Mouse (Mus musculus): ENCODE measurements around the gene Vpreb1. TPM values are rescaled to one million over a fixed set of nuclear protein-coding genes. Genes with fewer than 3 reads are reported as not detected.

Gene Vpreb1
- 1.5 and 1.8 TPM in 2 replicates for polyA plus RNA-seq (2012; rRNA removed)
- 2.6 and 3.6 TPM in 2 replicates for polyA plus RNA-seq (2014; fragmentation: Nextera tagmentation; extraction: Ambion mirVana)

GRCm38 (mm10) chr16:16870617-16871331, at the start of gene Vpreb1, which contains the start of gene Top3b:
TSS of gene Vpreb1 (minus strand) at chr16:16870843.
TSS of gene Top3b (plus strand) at chr16:16870736.
- Histone ChIP-seq H3K4me2 (ENCODE audit: low read depth) (peak within 1 kb of the TSS; percentile 67), H3K9ac (replicated peaks) (peak within 1 kb of the TSS; percentile 95)

GRCm38 (mm10) chr16:16918441-16919117, 47.9 kb upstream of the Vpreb1 start:
- ATAC-seq (ENCODE audit: insufficient read depth) (no peak), DNase-seq (ENCODE audit: low read depth in 3 of 3, low spot score in 3 of 3) (no peak)
- Histone ChIP-seq H3K27ac (no peak overlapping the region), H3K36me3 (replicated peaks; ENCODE audit: control insufficient read depth, insufficient read depth, low read depth) (no peaks in the 10 kb centered on the region; the same call in 1 of the 2 replicates), H3K9ac (replicated peaks) (no peak overlapping the region), H3K4me3 (ENCODE audit: insufficient read depth in 1 of 2, low read depth in 2 of 2, low read length in 2 of 2) (no peak overlapping the region), H3K9me3 (ENCODE audit: control insufficient read depth, low read length) (no peaks in the 10 kb centered on the region), H3K27me3 (ENCODE audit: control insufficient read depth, insufficient read depth, low read length) (no peaks in the 10 kb centered on the region), H3K4me2 (ENCODE audit: low read depth) (no peak overlapping the region), H3K4me1 (replicated peaks; ENCODE audit: control insufficient read depth in 2 of 2, insufficient read depth in 2 of 2, low read length in 1 of 2) (no peaks in the 10 kb centered on the region)
- TF ChIP-seq CTCF (IDR thresholded peaks at IDR 0.05; ENCODE audit: low read depth), result no peak
- no peak for TF ChIP-seq EP300 (IDR thresholded peaks at IDR 0.05; ENCODE audit: low read depth)
- 79% methylated on average over 7 of the region's 7 CpGs for WGBS (ENCODE audit: insufficient replicate concordance)

More at GRCm38 (mm10) chr16:16870617-16871331, at the start of gene Vpreb1, which contains the start of gene Top3b:
- H3K9me3 ChIP-seq (ENCODE audit: control insufficient read depth, low read length), result no peaks in the 10 kb centered on the region
- peak within 1 kb of the TSS; percentile 69 to 97 for H3K4me3 ChIP-seq (ENCODE audit: insufficient read depth in 1 of 2, low read depth in 2 of 2, low read length in 2 of 2)
- H3K4me1 ChIP-seq (replicated peaks; ENCODE audit: control insufficient read depth in 2 of 2, insufficient read depth in 2 of 2, low read length in 1 of 2), result peaks cover 0 to 5% of the 10 kb centered on the region in 2 experiments; a peak in 2 of 4 replicates
- H3K27ac ChIP-seq, result peak within 1 kb of the TSS; percentile 85
- DNase-seq (ENCODE audit: low read depth in 3 of 3, low spot score in 3 of 3) (peak; percentile 85 to 89 (median 86)), ATAC-seq (ENCODE audit: insufficient read depth) (peak; percentile 94)
- WGBS (ENCODE audit: insufficient replicate concordance), result under 1% methylated on average over 48 of the region's 49 CpGs
- H3K27me3 ChIP-seq (ENCODE audit: control insufficient read depth, insufficient read depth, low read length), result no peaks in the 10 kb centered on the region
- peaks cover 1% of the 10 kb centered on the region for H3K36me3 ChIP-seq (replicated peaks; ENCODE audit: control insufficient read depth, insufficient read depth, low read depth)
- peak; percentile 51 for TF ChIP-seq CTCF (IDR thresholded peaks at IDR 0.05; ENCODE audit: low read depth)
- no peak for TF ChIP-seq EP300 (IDR thresholded peaks at IDR 0.05; ENCODE audit: low read depth)

- TF ChIP-seq EP300 (IDR thresholded peaks at IDR 0.05; ENCODE audit: low read depth), result no peak
- no peak for TF ChIP-seq CTCF (IDR thresholded peaks at IDR 0.05; ENCODE audit: low read depth)
- H3K27ac ChIP-seq, result no peak overlapping the region
- H3K4me3 ChIP-seq (ENCODE audit: insufficient read depth in 1 of 2, low read depth in 2 of 2, low read length in 2 of 2), result no peak overlapping the region
- H3K9ac ChIP-seq (replicated peaks), result no peak overlapping the region
- no peaks in the 10 kb centered on the region; the same call in 1 of the 2 replicates for H3K36me3 ChIP-seq (replicated peaks; ENCODE audit: control insufficient read depth, insufficient read depth, low read depth)
- 61% methylated on average over 1 of the region's 1 CpGs for WGBS (ENCODE audit: insufficient replicate concordance)
- ATAC-seq (ENCODE audit: insufficient read depth) (no peak), DNase-seq (ENCODE audit: low read depth in 3 of 3, low spot score in 3 of 3) (no peak)
- H3K27me3 ChIP-seq (ENCODE audit: control insufficient read depth, insufficient read depth, low read length), result no peaks in the 10 kb centered on the region
- no peak overlapping the region for H3K4me2 ChIP-seq (ENCODE audit: low read depth)
- H3K9me3 ChIP-seq (ENCODE audit: control insufficient read depth, low read length), result no peaks in the 10 kb centered on the region
- H3K4me1 ChIP-seq (replicated peaks; ENCODE audit: control insufficient read depth in 2 of 2, insufficient read depth in 2 of 2, low read length in 1 of 2), result no peaks in the 10 kb centered on the region
Observed at GRCm38 (mm10) chr16:16913440-16913839, 42.8 kb upstream of the Vpreb1 start.

- DNase-seq (ENCODE audit: low read depth in 3 of 3, low spot score in 3 of 3), result peak; percentile 26 to 39 (median 34)
- ATAC-seq (ENCODE audit: insufficient read depth), result peak; percentile 67; the same call in 1 of the 2 replicates
- no peaks in the 10 kb centered on the region; the same call in 1 of the 2 replicates for H3K36me3 ChIP-seq (replicated peaks; ENCODE audit: control insufficient read depth, insufficient read depth, low read depth)
- no peaks in the 10 kb centered on the region for H3K9me3 ChIP-seq (ENCODE audit: control insufficient read depth, low read length)
- no peak overlapping the region for H3K4me3 ChIP-seq (ENCODE audit: insufficient read depth in 1 of 2, low read depth in 2 of 2, low read length in 2 of 2)
- H3K4me1 ChIP-seq (replicated peaks; ENCODE audit: control insufficient read depth in 2 of 2, insufficient read depth in 2 of 2, low read length in 1 of 2), result no peaks in the 10 kb centered on the region
- no peaks in the 10 kb centered on the region for H3K27me3 ChIP-seq (ENCODE audit: control insufficient read depth, insufficient read depth, low read length)
- no peak overlapping the region for H3K9ac ChIP-seq (replicated peaks)
- 41% methylated on average over 13 of the region's 13 CpGs for WGBS (ENCODE audit: insufficient replicate concordance)
- no peak overlapping the region for H3K27ac ChIP-seq
- H3K4me2 ChIP-seq (ENCODE audit: low read depth), result no peak overlapping the region
- TF ChIP-seq CTCF (IDR thresholded peaks at IDR 0.05; ENCODE audit: low read depth) (peak; percentile 98), EP300 (IDR thresholded peaks at IDR 0.05; ENCODE audit: low read depth) (no peak)
Observed at GRCm38 (mm10) chr16:16911641-16912597, 41.3 kb upstream of the Vpreb1 start.

All from liver, embryonic 14.5 days (tissue).